Mouse (Mus musculus) bone marrow, adult 2 months (tissue): ENCODE results near the gene Spire2.

Experiments
- CTCF ChIP-seq: fragments of 200-500 bp; IDR thresholded peaks from 2 replicates; pipeline ENCODE4 v1.5.1; 2011; ENCODE audit warnings: low read length, control low read depth; ENCODE audit not compliant: control insufficient read depth, insufficient read depth
- POLR2A ChIP-seq: fragments of 200-500 bp; IDR thresholded peaks from 2 replicates; pipeline ENCODE4 v1.6.1; 2011; ENCODE audit warnings: low read depth, mild to moderate bottlenecking, control low read depth, low read length, borderline replicate concordance; ENCODE audit not compliant: control insufficient read depth

DNA sequence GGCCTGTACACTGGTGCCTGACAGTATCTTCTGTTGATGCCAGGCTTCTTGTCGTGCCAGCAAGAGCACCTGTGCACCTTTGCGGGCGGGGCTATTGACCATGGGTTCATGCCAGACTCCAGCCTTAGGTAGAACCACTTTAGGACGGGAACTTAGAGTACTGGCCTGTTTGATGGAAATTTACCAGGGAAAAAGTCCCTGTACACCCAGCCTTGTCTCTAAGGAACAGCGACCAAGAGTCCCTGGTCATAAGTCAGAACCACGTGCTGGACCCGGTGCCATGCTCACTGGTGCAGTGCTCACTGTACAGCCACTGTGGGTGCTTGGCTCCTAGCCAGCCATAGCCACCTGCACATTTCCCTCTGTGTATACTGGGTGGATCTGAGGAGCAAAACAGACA, 56.5 kb downstream of the Spire2 start:
- TF ChIP-seq POLR2A: no peak
- no peak for TF ChIP-seq CTCF
